ENCODE assay signal across 11 mouse cellular contexts in the genomic region with DNA sequence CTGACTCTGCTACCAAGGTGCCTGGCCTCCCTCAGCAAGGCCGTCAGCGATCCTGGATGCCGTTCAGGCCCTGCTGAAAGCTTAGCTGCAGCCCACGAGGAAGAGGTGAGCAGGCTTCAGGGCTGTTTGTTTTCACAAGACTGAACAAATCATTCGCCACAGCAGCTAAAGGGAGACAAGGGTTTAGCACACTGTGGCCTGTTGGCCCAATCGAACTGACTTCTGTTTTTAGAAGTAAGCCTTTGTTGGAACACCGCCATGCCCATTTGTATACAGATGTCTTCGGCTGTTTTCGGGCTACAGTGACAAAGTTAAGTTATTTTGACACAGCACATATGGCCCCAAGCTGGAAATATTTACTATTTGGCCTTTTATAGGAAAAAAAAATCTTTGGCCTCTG.
DNase-seq lines count a peak whose midpoint lies in the region; ATAC-seq lines count a peak whose summit lies in the region.
"Had no signal": no experiment of that assay in that cellular context is flagged by ENCODE, and none has a peak within 500 bp of the region (broad histone marks: within the 10 kb centered on the region; RNA-seq: fewer than 3 reads in every experiment).

No protein-coding gene starts in this region.

- peak overlapping the region; percentile 30 to 44; a peak in 1 of 4 replicates for H3K27ac ChIP-seq in heart, embryonic 14.5 days (replicated peaks in 1 of 2; ENCODE audit: control insufficient read depth in 1 of 2, insufficient read depth in 1 of 2, low read depth in 2 of 2, low read length in 2 of 2)
- H3K27ac ChIP-seq in intestine, embryonic 16.5 days (ENCODE audit: low read length), result no peak overlapping the region; the same call in 1 of the 2 replicates
- H3K27ac ChIP-seq: heart, embryonic 15.5 days; macrophage had no signal

- H3K4me2 ChIP-seq in heart, embryonic 14.5 days (ENCODE audit: low read length), result 0 out of 2 replicates have a peak overlapping the region, but pooled peaks have one; percentile 11
- no peak overlapping the region for H3K4me2 ChIP-seq in intestine, embryonic 16.5 days (ENCODE audit: low read depth, low read length)
- H3K4me2 ChIP-seq: heart, embryonic 15.5 days had no signal

- no peak overlapping the region for H3K4me3 ChIP-seq in heart, embryonic 14.5 days (ENCODE audit: control insufficient read depth in 1 of 2, insufficient read depth in 1 of 2, low read depth in 1 of 2, low read length in 2 of 2)
- no peak overlapping the region for H3K4me3 ChIP-seq in intestine, embryonic 16.5 days (ENCODE audit: low read length)
- H3K4me3 ChIP-seq: heart, embryonic 15.5 days had no signal

- no peak for ATAC-seq in heart, embryonic 14.5 days (ENCODE audit: insufficient number of reproducible peaks, insufficient read depth, low FRiP score, low read depth)
- ATAC-seq in intestine, embryonic 16.5 days, result peak; percentile 31
- ATAC-seq in CD4-positive, CD25-positive, alpha-beta regulatory T cell, adult 4 months, result no peak

- H3K36me3 ChIP-seq in heart, embryonic 14.5 days (ENCODE audit: control insufficient read depth, insufficient read depth, low read length), result no peaks in the 10 kb centered on the region
- no peaks in the 10 kb centered on the region for H3K36me3 ChIP-seq in intestine, embryonic 16.5 days (ENCODE audit: control insufficient read depth, insufficient read depth, low read length)
- H3K36me3 ChIP-seq: heart, embryonic 15.5 days had no signal

- H3K9ac ChIP-seq in heart, embryonic 14.5 days (ENCODE audit: low read length), result no peak overlapping the region
- H3K9ac ChIP-seq in intestine, embryonic 16.5 days (ENCODE audit: low read depth, low read length), result no peak overlapping the region
- H3K9ac ChIP-seq: heart, embryonic 15.5 days had no signal

- DNase-seq in heart, adult 8-10 months (ENCODE audit: low spot score), result no peak
- peak; percentile 39 for DNase-seq in MN1 (ENCODE audit: low spot score)
- DNase-seq in cerebellum, adult 11-12 months, result peak; percentile 27
- no peak for DNase-seq in frontal cortex, postnatal 10 days (ENCODE audit: low spot score in 2 of 2)
- DNase-seq in yolk sac, embryonic 10.5 days (ENCODE audit: low spot score), result no peak
- DNase-seq: right cerebral cortex, postnatal 25 days had no signal

- peaks cover 0 to 8% of the 10 kb centered on the region in 2 experiments; a peak in 2 of 4 replicates for H3K4me1 ChIP-seq in heart, embryonic 14.5 days (ENCODE audit: control insufficient read depth in 2 of 2, insufficient read depth in 2 of 2, low read length in 2 of 2)
- 0 out of 2 replicates have a peak, but pooled peaks cover 6% of the 10 kb centered on the region for H3K4me1 ChIP-seq in intestine, embryonic 16.5 days (ENCODE audit: control insufficient read depth, insufficient read depth, low read length)

- WGBS in heart, embryonic 14.5 days, result 37% methylated on average over 9 of the region's 9 CpGs
- 37% methylated on average over 9 of the region's 9 CpGs for WGBS in intestine, embryonic 16.5 days

- H3K27me3 ChIP-seq in heart, embryonic 14.5 days (ENCODE audit: control insufficient read depth, insufficient read depth, low read length), result no peaks in the 10 kb centered on the region
- no peaks in the 10 kb centered on the region for H3K27me3 ChIP-seq in intestine, embryonic 16.5 days (replicated peaks; ENCODE audit: control insufficient read depth, insufficient read depth, low read length)
- H3K27me3 ChIP-seq: heart, embryonic 15.5 days had no signal

- H3K9me3 ChIP-seq in heart, embryonic 14.5 days (ENCODE audit: control insufficient read depth, low read length), result no peaks in the 10 kb centered on the region
- no peaks in the 10 kb centered on the region for H3K9me3 ChIP-seq in intestine, embryonic 16.5 days (ENCODE audit: control insufficient read depth, low read length)
- H3K9me3 ChIP-seq: heart, embryonic 15.5 days had no signal

Comparison
In these comparisons a context has a peak if more than half of its experiments do, and no peak if none do; other contexts are left out.
1. DNase-seq: peak in MN1 (single experiment) and cerebellum, adult 11-12 months (single experiment); none in heart, adult 8-10 months (single experiment), frontal cortex, postnatal 10 days (0 of 2) and yolk sac, embryonic 10.5 days (single experiment).